Mouse (Mus musculus): ENCODE results near the gene Ube2b.

DNA sequence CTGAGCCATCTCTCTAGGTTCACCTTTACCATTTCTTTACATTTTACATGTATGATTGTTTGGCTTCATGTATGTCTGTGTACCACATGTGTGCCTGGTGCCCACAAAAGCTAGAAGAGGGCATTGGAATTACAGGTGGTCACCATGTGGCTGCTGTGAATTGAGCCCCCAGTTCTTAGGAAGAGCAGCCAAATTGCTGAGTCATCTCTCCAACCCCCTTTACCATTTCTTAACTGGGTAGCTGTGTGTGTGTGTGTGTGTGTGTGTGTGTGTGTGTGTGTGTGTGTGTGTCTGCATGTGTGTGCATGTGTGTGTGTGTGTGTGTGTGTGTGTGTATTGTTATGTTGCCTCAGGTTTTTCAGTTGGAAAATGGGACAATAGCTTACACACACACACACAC, 43.6 kb upstream of the Ube2b start:
- no peak for TF ChIP-seq CTCF (IDR thresholded peaks at IDR 0.05; ENCODE audit: control insufficient read depth, insufficient read depth, low read length)
- TF ChIP-seq POLR2A (IDR thresholded peaks at IDR 0.05; ENCODE audit: borderline replicate concordance, control insufficient read depth, low read depth, low read length), result no peak
